ENCODE assay signal across 10 mouse cellular contexts in the genomic region with DNA sequence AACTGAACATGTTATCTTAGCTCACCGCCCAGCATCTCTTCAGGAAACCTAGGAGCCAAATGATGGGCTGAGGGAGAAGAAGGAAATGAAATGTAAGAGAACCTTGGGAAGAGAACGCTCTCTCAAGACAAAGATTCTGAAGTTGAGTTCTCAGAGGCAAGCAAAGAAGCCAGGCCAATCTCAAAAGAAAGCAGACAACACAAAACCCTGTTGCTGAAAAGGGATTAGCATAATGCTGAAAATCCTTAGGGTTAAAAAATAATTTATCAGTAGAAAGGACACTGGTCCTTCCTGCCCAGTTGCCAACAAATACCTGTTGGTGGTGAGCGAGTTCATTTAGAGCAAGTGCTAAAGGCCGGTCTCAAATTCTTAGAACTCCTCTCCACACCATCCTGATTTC. TPM values are rescaled to one million over a fixed set of nuclear protein-coding genes. Genes with fewer than 3 reads are reported as not detected.
A peak's percentile ranks its signal among the peaks of the same experiment; 100 is the strongest.
DNase-seq lines count a peak whose midpoint lies in the region; ATAC-seq lines count a peak whose summit lies in the region.
"Had no signal": no experiment of that assay in that cellular context is flagged by ENCODE, and none has a peak within 500 bp of the region (broad histone marks: within the 10 kb centered on the region; RNA-seq: fewer than 3 reads in every experiment).

No protein-coding gene starts in this region.

- peaks cover 61% of the 10 kb centered on the region for H3K4me1 ChIP-seq in liver, embryonic 11.5 days (replicated peaks; ENCODE audit: control insufficient read depth, insufficient read depth, low read length)
- H3K4me1 ChIP-seq in forebrain, embryonic 12.5 days, result peaks cover 61% of the 10 kb centered on the region
- H3K4me1 ChIP-seq in limb, embryonic 11.5 days (ENCODE audit: control insufficient read depth, insufficient read depth, low read length), result peaks cover 58% of the 10 kb centered on the region
- peaks cover 55% of the 10 kb centered on the region for H3K4me1 ChIP-seq in neural tube, embryonic 13.5 days (replicated peaks)

- H3K9me3 ChIP-seq in liver, embryonic 11.5 days (ENCODE audit: control insufficient read depth, low read length), result no peaks in the 10 kb centered on the region; the same call in 1 of the 2 replicates
- 0 out of 2 replicates have a peak, but pooled peaks cover 8% of the 10 kb centered on the region for H3K9me3 ChIP-seq in forebrain, embryonic 12.5 days
- no peaks in the 10 kb centered on the region; the same call in 1 of the 2 replicates for H3K9me3 ChIP-seq in limb, embryonic 11.5 days (ENCODE audit: control insufficient read depth, low read length)
- H3K9me3 ChIP-seq in neural tube, embryonic 13.5 days, result no peaks in the 10 kb centered on the region

- peak overlapping the region; percentile 88; the same call in 1 of the 2 replicates for H3K27ac ChIP-seq in liver, embryonic 11.5 days (ENCODE audit: low read depth, low read length)
- peak overlapping the region; percentile 97 for H3K27ac ChIP-seq in forebrain, embryonic 12.5 days
- H3K27ac ChIP-seq in limb, embryonic 11.5 days (replicated peaks; ENCODE audit: low read depth, low read length), result peak overlapping the region; percentile 100
- H3K27ac ChIP-seq in neural tube, embryonic 13.5 days (replicated peaks), result peak overlapping the region; percentile 93

- no peak for DNase-seq in liver, embryonic 11.5 days (ENCODE audit: low spot score)
- no peak for DNase-seq in liver
- no peak for DNase-seq in limb, embryonic 11.5 days (ENCODE audit: low spot score)
- DNase-seq in urinary bladder, postnatal 36 days (ENCODE audit: low spot score in 2 of 2), result no peak
- DNase-seq in urinary bladder, postnatal 4 days (ENCODE audit: low spot score in 2 of 2), result no peak
- DNase-seq: kidney, adult 9 months had no signal

- ATAC-seq in liver, embryonic 11.5 days (replicated peaks; ENCODE audit: low FRiP score), result no peak
- ATAC-seq in forebrain, embryonic 12.5 days (ENCODE audit: low FRiP score), result no peak
- no peak for ATAC-seq in limb, embryonic 11.5 days (ENCODE audit: insufficient number of reproducible peaks, low FRiP score, low TSS enrichment, low read depth)
- ATAC-seq in neural tube, embryonic 13.5 days (ENCODE audit: low read depth), result no peak
- ATAC-seq in frontal cortex, adult (ENCODE audit: low TSS enrichment), result no peak

- H3K9ac ChIP-seq in liver, embryonic 11.5 days (ENCODE audit: low read depth, low read length), result peak overlapping the region; percentile 69; the same call in 1 of the 2 replicates
- peak overlapping the region; percentile 79 for H3K9ac ChIP-seq in forebrain, embryonic 12.5 days
- H3K9ac ChIP-seq in limb, embryonic 11.5 days (ENCODE audit: low read length), result peak overlapping the region; percentile 87
- H3K9ac ChIP-seq in neural tube, embryonic 13.5 days, result peak overlapping the region; percentile 90

- H3K4me2 ChIP-seq in liver, embryonic 11.5 days, result peak overlapping the region; percentile 90
- H3K4me2 ChIP-seq in forebrain, embryonic 12.5 days, result peak overlapping the region; percentile 74
- peak overlapping the region; percentile 89 for H3K4me2 ChIP-seq in limb, embryonic 11.5 days (ENCODE audit: low read depth, severe bottlenecking)
- peak overlapping the region; percentile 75 for H3K4me2 ChIP-seq in neural tube, embryonic 13.5 days

- 76% methylated on average over 4 of the region's 4 CpGs for WGBS in liver, embryonic 11.5 days
- 15% methylated on average over 4 of the region's 4 CpGs for WGBS in forebrain, embryonic 12.5 days
- 42% methylated on average over 4 of the region's 4 CpGs for WGBS in limb, embryonic 11.5 days
- 45% methylated on average over 4 of the region's 4 CpGs for WGBS in neural tube, embryonic 13.5 days

- H3K4me3 ChIP-seq in liver, embryonic 11.5 days (ENCODE audit: low read depth, low read length), result peak overlapping the region; percentile 52
- peak overlapping the region; percentile 45 for H3K4me3 ChIP-seq in forebrain, embryonic 12.5 days (replicated peaks)
- peak overlapping the region; percentile 47 for H3K4me3 ChIP-seq in limb, embryonic 11.5 days (ENCODE audit: low read depth, low read length)
- H3K4me3 ChIP-seq in neural tube, embryonic 13.5 days, result peak overlapping the region; percentile 57

- H3K36me3 ChIP-seq in liver, embryonic 11.5 days (ENCODE audit: control insufficient read depth, insufficient read depth, low read length), result peaks cover 9% of the 10 kb centered on the region; the same call in 1 of the 2 replicates
- peaks cover 24% of the 10 kb centered on the region for H3K36me3 ChIP-seq in forebrain, embryonic 12.5 days (replicated peaks)
- H3K36me3 ChIP-seq in limb, embryonic 11.5 days (ENCODE audit: control insufficient read depth, insufficient read depth, low read length), result peaks cover 6% of the 10 kb centered on the region; the same call in 1 of the 2 replicates
- 0 out of 2 replicates have a peak, but pooled peaks cover 7% of the 10 kb centered on the region for H3K36me3 ChIP-seq in neural tube, embryonic 13.5 days

- H3K27me3 ChIP-seq in liver, embryonic 11.5 days (replicated peaks; ENCODE audit: control insufficient read depth, insufficient read depth, low read length), result no peaks in the 10 kb centered on the region
- no peaks in the 10 kb centered on the region for H3K27me3 ChIP-seq in forebrain, embryonic 12.5 days
- no peaks in the 10 kb centered on the region for H3K27me3 ChIP-seq in limb, embryonic 11.5 days (ENCODE audit: control insufficient read depth, insufficient read depth, low read length)
- H3K27me3 ChIP-seq in neural tube, embryonic 13.5 days, result no peaks in the 10 kb centered on the region

RNA-seq across cellular contexts. Expression of a gene that starts 15.3 kb away (rescaled TPM):
- polyA plus RNA-seq in liver, embryonic 11.5 days (2014; fragmentation: Nextera tagmentation; extraction: Ambion mirVana), result 54.1 and 56.0 TPM in 2 replicates
- 97.9 and 103 TPM in 2 replicates for polyA plus RNA-seq in forebrain, embryonic 12.5 days (2016; fragmentation: Nextera tagmentation; extraction: Ambion mirVana)
- 106 and 116 TPM in 2 replicates for polyA plus RNA-seq in limb, embryonic 11.5 days (2014; fragmentation: Nextera tagmentation; extraction: Ambion mirVana)
- 16.7 and 21.2 TPM in 2 replicates for polyA plus RNA-seq in neural tube, embryonic 13.5 days (2015; fragmentation: Nextera tagmentation; extraction: Ambion mirVana)

RNA-seq across cellular contexts. Expression of a gene that starts 33.9 kb away (rescaled TPM):
- not detected in 2 replicates for polyA plus RNA-seq in liver, embryonic 11.5 days (2014; fragmentation: Nextera tagmentation; extraction: Ambion mirVana)
- not detected in 2 replicates for polyA plus RNA-seq in forebrain, embryonic 12.5 days (2016; fragmentation: Nextera tagmentation; extraction: Ambion mirVana)
- polyA plus RNA-seq in limb, embryonic 11.5 days (2014; fragmentation: Nextera tagmentation; extraction: Ambion mirVana), result not detected in 2 replicates
- not detected in 2 replicates for polyA plus RNA-seq in neural tube, embryonic 13.5 days (2015; fragmentation: Nextera tagmentation; extraction: Ambion mirVana)
- polyA plus RNA-seq: brain, embryonic 14.5 days had no signal

RNA-seq across cellular contexts. Expression of a gene that starts 44.3 kb away (rescaled TPM):
- 48.8 and 50.0 TPM in 2 replicates for polyA plus RNA-seq in liver, embryonic 11.5 days (2014; fragmentation: Nextera tagmentation; extraction: Ambion mirVana)
- polyA plus RNA-seq in forebrain, embryonic 12.5 days (2016; fragmentation: Nextera tagmentation; extraction: Ambion mirVana), result 107 and 109 TPM in 2 replicates
- polyA plus RNA-seq in limb, embryonic 11.5 days (2014; fragmentation: Nextera tagmentation; extraction: Ambion mirVana), result 38.3 and 39.1 TPM in 2 replicates
- 129 TPM in 2 replicates for polyA plus RNA-seq in neural tube, embryonic 13.5 days (2015; fragmentation: Nextera tagmentation; extraction: Ambion mirVana)
